Mouse (Mus musculus): Measurements from ENCODE around the gene Tarbp1. TPM values are rescaled to one million over a fixed set of nuclear protein-coding genes. Genes with fewer than 3 reads are reported as not detected.

Tarbp1 gene
- polyA plus RNA-seq, 1 experiment from 2014 or later, result 0.99 TPM

DNA sequence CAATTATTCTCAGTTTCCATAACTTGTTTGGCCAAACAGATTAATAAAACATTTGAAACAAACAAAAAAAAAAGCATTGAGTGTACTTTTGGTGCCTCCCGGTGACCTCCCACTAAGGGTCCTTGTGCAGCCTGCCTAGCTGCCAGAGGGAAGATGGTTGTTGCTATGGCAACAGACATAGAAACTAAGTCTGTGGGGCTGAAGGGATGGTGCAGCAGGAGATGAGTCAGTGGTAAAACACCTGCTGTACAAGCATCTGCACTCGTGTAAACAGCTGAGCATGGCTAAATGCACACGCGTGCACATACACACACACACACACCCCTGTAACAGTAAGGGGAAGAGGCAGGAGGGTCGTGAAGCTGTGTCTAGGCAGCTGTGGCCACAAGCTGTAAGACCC lies 78.9 kb downstream of the Tarbp1 start:
- Histone ChIP-seq H3K4me1 (replicated peaks; ENCODE audit: control insufficient read depth, insufficient read depth, low read length) (no peaks in the 10 kb centered on the region), H3K4me2 (replicated peaks; ENCODE audit: low read depth) (no peak overlapping the region), H3K27me3 (replicated peaks; ENCODE audit: control insufficient read depth, insufficient read depth, low read length) (no peaks in the 10 kb centered on the region), H3K4me3 (ENCODE audit: low read depth, low read length) (no peak overlapping the region), H3K27ac (ENCODE audit: low read depth, low read length) (no peak overlapping the region), H3K9me3 (ENCODE audit: control insufficient read depth) (no peaks in the 10 kb centered on the region), H3K36me3 (ENCODE audit: control insufficient read depth, insufficient read depth) (no peaks in the 10 kb centered on the region), H3K9ac (ENCODE audit: low read depth, low read length) (no peak overlapping the region)
- WGBS, result 71% methylated on average over 5 of the region's 5 CpGs
- ATAC-seq, result no peak
- no peak for TF ChIP-seq CTCF (IDR thresholded peaks at IDR 0.05; ENCODE audit: low read depth)

DNA sequence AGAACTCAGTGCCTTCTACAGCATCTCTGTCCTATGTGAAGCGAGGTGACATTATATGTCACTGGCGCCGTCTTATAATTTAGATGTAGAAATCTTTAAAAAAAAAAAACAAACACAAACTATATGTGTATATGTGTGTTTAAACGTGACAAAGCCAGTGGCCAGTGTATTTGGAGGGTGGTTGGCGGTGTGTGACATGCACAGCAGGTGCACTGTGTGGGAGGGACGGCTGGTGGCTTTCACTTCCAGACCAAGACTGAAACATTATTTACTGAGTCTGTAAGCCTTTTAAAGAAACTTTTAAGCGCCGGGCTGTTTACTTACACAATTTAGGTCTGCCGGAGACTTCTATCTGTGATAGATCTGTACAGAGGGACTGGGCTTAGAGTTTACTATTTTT lies 79.5 kb downstream of the Tarbp1 start:
- no peak overlapping the region for H3K4me3 ChIP-seq (ENCODE audit: low read depth, low read length)
- no peaks in the 10 kb centered on the region for H3K27me3 ChIP-seq (replicated peaks; ENCODE audit: control insufficient read depth, insufficient read depth, low read length)
- H3K36me3 ChIP-seq (ENCODE audit: control insufficient read depth, insufficient read depth), result no peaks in the 10 kb centered on the region
- no peaks in the 10 kb centered on the region for H3K4me1 ChIP-seq (replicated peaks; ENCODE audit: control insufficient read depth, insufficient read depth, low read length)
- H3K9ac ChIP-seq (ENCODE audit: low read depth, low read length), result no peak overlapping the region
- H3K4me2 ChIP-seq (replicated peaks; ENCODE audit: low read depth), result no peak overlapping the region
- no peaks in the 10 kb centered on the region for H3K9me3 ChIP-seq (ENCODE audit: control insufficient read depth)
- ATAC-seq, result no peak
- 74% methylated on average over 9 of the region's 9 CpGs for WGBS
- no peak overlapping the region for H3K27ac ChIP-seq (ENCODE audit: low read depth, low read length)
- no peak for TF ChIP-seq CTCF (IDR thresholded peaks at IDR 0.05; ENCODE audit: low read depth)

DNA sequence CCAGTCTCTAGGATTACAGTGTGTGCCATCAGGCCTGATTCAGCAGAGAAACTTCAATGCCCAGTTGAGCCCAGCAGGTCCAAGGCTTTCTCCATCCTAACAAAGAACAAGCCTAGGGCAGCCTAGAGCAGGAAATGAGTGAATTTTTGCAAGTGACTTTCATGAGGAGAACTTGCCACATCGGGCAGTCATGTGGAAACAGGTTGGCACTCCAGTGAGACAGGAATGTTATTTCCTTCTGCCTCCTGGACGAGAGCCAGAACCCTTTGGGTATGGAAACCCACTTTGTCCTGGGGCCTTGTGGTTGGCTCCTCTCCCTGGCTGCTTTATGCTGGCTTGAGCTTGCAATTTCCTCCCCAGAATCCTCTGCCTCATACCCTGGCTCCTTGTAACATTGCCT lies 83.3 kb downstream of the Tarbp1 start:
- no peak overlapping the region for H3K4me3 ChIP-seq (ENCODE audit: low read depth, low read length)
- H3K36me3 ChIP-seq (ENCODE audit: control insufficient read depth, insufficient read depth), result no peaks in the 10 kb centered on the region
- no peaks in the 10 kb centered on the region for H3K27me3 ChIP-seq (replicated peaks; ENCODE audit: control insufficient read depth, insufficient read depth, low read length)
- H3K9ac ChIP-seq (ENCODE audit: low read depth, low read length), result no peak overlapping the region
- no peaks in the 10 kb centered on the region for H3K9me3 ChIP-seq (ENCODE audit: control insufficient read depth)
- WGBS, result 66% methylated on average over 2 of the region's 2 CpGs
- no peak overlapping the region for H3K4me2 ChIP-seq (replicated peaks; ENCODE audit: low read depth)
- no peak overlapping the region for H3K27ac ChIP-seq (ENCODE audit: low read depth, low read length)
- no peak for ATAC-seq
- H3K4me1 ChIP-seq (replicated peaks; ENCODE audit: control insufficient read depth, insufficient read depth, low read length), result no peaks in the 10 kb centered on the region
- no peak for TF ChIP-seq CTCF (IDR thresholded peaks at IDR 0.05; ENCODE audit: low read depth)

DNA sequence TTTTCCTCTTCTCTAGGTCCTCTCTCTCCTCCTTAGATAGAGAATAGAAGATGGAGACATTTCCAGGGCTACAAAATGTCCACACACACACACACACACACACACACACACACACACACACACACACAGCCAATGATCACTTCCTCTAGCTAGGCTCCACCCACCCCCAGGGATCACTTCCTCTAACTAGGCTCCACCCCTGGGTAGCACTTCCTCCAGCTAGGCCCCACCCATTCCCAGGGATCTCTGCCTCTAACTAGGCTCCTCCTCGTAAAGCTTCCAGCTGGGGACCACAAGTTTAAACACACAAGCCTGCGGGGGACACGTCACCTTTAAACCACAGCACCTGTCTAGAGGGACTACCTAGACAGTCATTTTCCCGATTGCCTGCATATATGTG lies 87.3 kb downstream of the Tarbp1 start:
- Histone ChIP-seq H3K9ac (ENCODE audit: low read depth, low read length) (no peak overlapping the region), H3K4me2 (replicated peaks; ENCODE audit: low read depth) (no peak overlapping the region), H3K27me3 (replicated peaks; ENCODE audit: control insufficient read depth, insufficient read depth, low read length) (no peaks in the 10 kb centered on the region), H3K36me3 (ENCODE audit: control insufficient read depth, insufficient read depth) (no peaks in the 10 kb centered on the region), H3K4me1 (replicated peaks; ENCODE audit: control insufficient read depth, insufficient read depth, low read length) (no peaks in the 10 kb centered on the region), H3K4me3 (ENCODE audit: low read depth, low read length) (no peak overlapping the region), H3K9me3 (ENCODE audit: control insufficient read depth) (no peaks in the 10 kb centered on the region), H3K27ac (ENCODE audit: low read depth, low read length) (no peak overlapping the region)
- 78% methylated on average over 4 of the region's 4 CpGs for WGBS
- no peak for TF ChIP-seq CTCF (IDR thresholded peaks at IDR 0.05; ENCODE audit: low read depth)
- no peak for ATAC-seq

DNA sequence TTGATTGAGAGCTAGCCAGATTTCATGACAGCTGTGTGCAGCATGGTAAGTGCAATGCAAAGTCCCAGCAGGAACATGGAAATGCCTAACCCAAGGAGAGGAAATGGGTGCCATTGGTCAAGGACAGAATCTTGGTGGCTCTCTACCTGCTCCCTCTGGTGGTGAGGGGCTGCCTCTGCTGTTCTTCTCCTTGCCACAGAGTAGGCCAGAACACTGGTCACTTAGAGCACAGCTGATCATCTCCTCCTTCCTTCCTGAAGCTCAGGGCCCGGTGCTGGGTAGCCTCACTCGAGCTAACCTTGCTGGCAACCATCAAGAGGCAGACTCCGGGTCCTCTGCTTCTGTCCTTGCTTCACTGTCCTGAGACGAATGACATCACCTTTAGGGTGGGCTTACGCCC lies 92.1 kb downstream of the Tarbp1 start:
- TF ChIP-seq CTCF (IDR thresholded peaks at IDR 0.05; ENCODE audit: low read depth), result peak; percentile 72
- H3K4me3 ChIP-seq (ENCODE audit: low read depth, low read length), result no peak overlapping the region
- H3K36me3 ChIP-seq (ENCODE audit: control insufficient read depth, insufficient read depth), result no peaks in the 10 kb centered on the region
- no peak overlapping the region for H3K9ac ChIP-seq (ENCODE audit: low read depth, low read length)
- no peaks in the 10 kb centered on the region for H3K27me3 ChIP-seq (replicated peaks; ENCODE audit: control insufficient read depth, insufficient read depth, low read length)
- H3K4me2 ChIP-seq (replicated peaks; ENCODE audit: low read depth), result no peak overlapping the region
- 79% methylated on average over 5 of the region's 5 CpGs for WGBS
- H3K27ac ChIP-seq (ENCODE audit: low read depth, low read length), result no peak overlapping the region
- H3K9me3 ChIP-seq (ENCODE audit: control insufficient read depth), result no peaks in the 10 kb centered on the region
- no peak for ATAC-seq
- H3K4me1 ChIP-seq (replicated peaks; ENCODE audit: control insufficient read depth, insufficient read depth, low read length), result no peaks in the 10 kb centered on the region

DNA sequence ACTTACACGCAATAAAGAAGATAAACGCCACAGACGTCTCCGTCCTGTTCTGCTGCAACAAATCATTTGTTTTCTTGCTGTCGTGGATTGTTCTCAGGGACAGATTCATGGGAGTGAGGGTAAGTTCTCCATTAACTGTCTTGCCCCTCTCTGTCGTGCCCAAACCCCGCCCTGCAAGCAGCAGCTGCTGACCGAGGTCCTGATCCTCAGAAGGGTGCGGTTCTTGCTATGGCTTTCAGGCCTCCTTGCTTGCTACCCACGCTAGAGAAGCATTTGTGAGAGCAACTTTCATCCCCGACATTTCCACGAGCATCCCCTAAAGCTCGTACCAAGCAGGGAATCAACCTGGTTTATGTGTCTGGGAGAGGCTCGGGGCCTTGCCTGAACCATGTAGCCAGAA lies 92.6 kb downstream of the Tarbp1 start:
- no peaks in the 10 kb centered on the region for H3K27me3 ChIP-seq (replicated peaks; ENCODE audit: control insufficient read depth, insufficient read depth, low read length)
- TF ChIP-seq CTCF (IDR thresholded peaks at IDR 0.05; ENCODE audit: low read depth), result no peak
- no peak overlapping the region for H3K4me2 ChIP-seq (replicated peaks; ENCODE audit: low read depth)
- H3K9ac ChIP-seq (ENCODE audit: low read depth, low read length), result no peak overlapping the region
- no peaks in the 10 kb centered on the region for H3K4me1 ChIP-seq (replicated peaks; ENCODE audit: control insufficient read depth, insufficient read depth, low read length)
- no peak for ATAC-seq
- H3K36me3 ChIP-seq (ENCODE audit: control insufficient read depth, insufficient read depth), result no peaks in the 10 kb centered on the region
- H3K4me3 ChIP-seq (ENCODE audit: low read depth, low read length), result no peak overlapping the region
- no peak overlapping the region for H3K27ac ChIP-seq (ENCODE audit: low read depth, low read length)
- no peaks in the 10 kb centered on the region for H3K9me3 ChIP-seq (ENCODE audit: control insufficient read depth)
- WGBS, result 32% methylated on average over 14 of the region's 14 CpGs

DNA sequence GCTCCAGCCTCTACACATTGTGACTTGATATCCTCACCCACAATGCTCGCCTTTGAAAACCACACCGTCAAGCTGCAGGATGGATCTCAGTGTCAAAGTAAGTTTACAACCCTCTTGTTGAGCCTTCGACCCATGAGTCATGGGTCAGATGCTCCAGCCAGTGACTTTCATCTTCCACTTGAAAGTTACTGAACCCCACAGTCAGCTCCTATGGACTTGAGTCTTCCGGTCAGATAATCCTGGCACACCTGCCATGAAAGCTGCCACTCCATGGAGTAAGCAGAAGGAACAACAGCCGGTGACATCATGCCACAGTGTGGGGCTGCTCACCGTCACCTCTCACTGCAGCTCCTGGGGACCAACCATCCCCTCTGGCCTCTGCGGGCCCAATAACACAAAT lies 93.6 kb downstream of the Tarbp1 start:
- Histone ChIP-seq H3K27ac (ENCODE audit: low read depth, low read length) (no peak overlapping the region), H3K27me3 (replicated peaks; ENCODE audit: control insufficient read depth, insufficient read depth, low read length) (no peaks in the 10 kb centered on the region), H3K36me3 (ENCODE audit: control insufficient read depth, insufficient read depth) (no peaks in the 10 kb centered on the region), H3K9me3 (ENCODE audit: control insufficient read depth) (no peaks in the 10 kb centered on the region), H3K9ac (ENCODE audit: low read depth, low read length) (no peak overlapping the region), H3K4me3 (ENCODE audit: low read depth, low read length) (no peak overlapping the region), H3K4me2 (replicated peaks; ENCODE audit: low read depth) (no peak overlapping the region), H3K4me1 (replicated peaks; ENCODE audit: control insufficient read depth, insufficient read depth, low read length) (no peaks in the 10 kb centered on the region)
- ATAC-seq, result peak; percentile 56; the same call in 1 of the 2 replicates
- no peak for TF ChIP-seq CTCF (IDR thresholded peaks at IDR 0.05; ENCODE audit: low read depth)
- WGBS, result 60% methylated on average over 7 of the region's 7 CpGs
